Mouse (Mus musculus): Measurements from ENCODE around the gene Cd28. TPM values are rescaled to one million over a fixed set of nuclear protein-coding genes. Genes with fewer than 3 reads are reported as not detected.
"Not testable (repeated sequence)": the region's sequence is repeated elsewhere in the genome, so short reads cannot be mapped to it uniquely, and the experiment has no call there.

The Cd28 gene
- polyA plus RNA-seq, 1 experiment from 2014 or later, result 0.05 TPM

DNA sequence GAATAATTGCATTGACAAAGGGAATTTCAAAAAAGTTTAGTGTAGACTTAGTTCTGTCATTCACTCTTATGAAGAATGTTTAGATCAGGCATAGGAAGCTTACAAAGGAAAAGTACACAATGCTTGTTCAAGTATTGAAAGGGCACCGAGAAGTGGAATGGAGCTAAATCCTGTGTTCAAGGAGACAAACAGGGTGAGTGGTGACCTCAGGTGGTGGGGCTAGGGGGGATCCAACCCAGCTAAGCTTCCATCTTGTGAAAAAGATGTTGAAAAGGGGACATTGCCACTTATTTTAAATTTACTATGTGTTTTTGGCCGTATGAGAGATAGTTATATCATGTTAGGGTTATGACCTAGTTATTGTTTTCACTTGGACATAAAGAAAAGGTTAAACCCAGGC, 91.9 kb downstream of the Cd28 start:
- ATAC-seq, result no peak
- H3K36me3 ChIP-seq (replicated peaks; ENCODE audit: insufficient read depth, low read length), result no peaks in the 10 kb centered on the region
- 84% methylated on average over 2 of the region's 2 CpGs for WGBS (ENCODE audit: insufficient replicate concordance)
- H3K9me3 ChIP-seq (ENCODE audit: low read length), result no peaks in the 10 kb centered on the region
- H3K4me2 ChIP-seq (ENCODE audit: low read depth, low read length), result no peak overlapping the region
- no peaks in the 10 kb centered on the region for H3K27me3 ChIP-seq (ENCODE audit: insufficient read depth, low read length)
- no peak for DNase-seq
- TF ChIP-seq EP300 (IDR thresholded peaks at IDR 0.05; ENCODE audit: low read depth) (no peak), CTCF (IDR thresholded peaks at IDR 0.05; ENCODE audit: low read depth) (no peak)
- no peak overlapping the region for H3K27ac ChIP-seq (ENCODE audit: low read depth)
- no peaks in the 10 kb centered on the region for H3K4me1 ChIP-seq (ENCODE audit: insufficient read depth)
- no peak overlapping the region for H3K9ac ChIP-seq (replicated peaks)
- H3K4me3 ChIP-seq (ENCODE audit: low read depth, low read length), result no peak overlapping the region

DNA sequence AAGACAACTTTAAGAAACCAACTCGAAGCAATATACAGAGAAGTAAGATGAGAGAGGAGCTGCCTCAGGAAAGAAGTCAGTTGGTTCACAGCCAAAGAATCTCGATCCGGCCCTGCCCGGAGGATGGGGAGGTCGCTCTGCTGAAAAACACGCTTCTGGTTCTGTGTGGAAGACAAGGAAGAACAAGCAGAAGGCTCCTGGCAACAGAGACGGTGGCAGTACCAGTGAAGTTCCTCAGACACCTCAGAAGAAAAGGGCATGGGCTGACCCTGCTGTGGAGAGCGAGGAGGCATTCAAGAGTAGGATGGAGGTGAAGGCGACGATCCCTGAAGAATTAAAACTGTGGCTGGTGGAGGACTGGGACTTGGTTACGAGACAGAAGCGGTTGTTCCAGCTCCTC, 92.6 kb downstream of the Cd28 start:
- Histone ChIP-seq H3K4me1 (ENCODE audit: insufficient read depth) (no peaks in the 10 kb centered on the region), H3K4me2 (ENCODE audit: low read depth, low read length) (no peak overlapping the region), H3K27me3 (ENCODE audit: insufficient read depth, low read length) (no peaks in the 10 kb centered on the region), H3K27ac (ENCODE audit: low read depth) (no peak overlapping the region), H3K9me3 (ENCODE audit: low read length) (no peaks in the 10 kb centered on the region), H3K9ac (replicated peaks) (no peak overlapping the region), H3K36me3 (replicated peaks; ENCODE audit: insufficient read depth, low read length) (no peaks in the 10 kb centered on the region), H3K4me3 (ENCODE audit: low read depth, low read length) (no peak overlapping the region)
- 76% methylated on average over 12 of the region's 12 CpGs for WGBS (ENCODE audit: insufficient replicate concordance)
- no peak for ATAC-seq
- TF ChIP-seq CTCF (IDR thresholded peaks at IDR 0.05; ENCODE audit: low read depth), result no peak
- no peak for TF ChIP-seq EP300 (IDR thresholded peaks at IDR 0.05; ENCODE audit: low read depth)
- no peak for DNase-seq

DNA sequence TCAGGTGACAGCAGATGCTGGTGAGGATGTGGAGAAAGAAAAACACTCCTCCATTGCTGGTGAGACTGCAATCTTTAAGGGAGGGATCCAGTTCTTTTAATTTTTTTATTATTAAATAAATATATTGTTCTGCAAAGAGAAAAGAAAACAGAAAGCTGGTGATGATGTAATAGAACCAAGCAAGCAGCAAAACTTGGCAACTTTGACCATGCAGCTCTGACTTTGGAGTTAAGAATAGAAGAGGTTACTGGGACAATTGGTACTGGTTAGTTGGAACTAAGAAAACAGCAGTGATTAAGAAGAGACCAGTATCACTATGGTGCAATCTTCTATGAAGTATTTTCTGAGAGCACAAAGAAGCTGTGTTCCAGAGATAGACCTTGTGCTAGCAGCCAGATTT, 94.2 kb downstream of the Cd28 start:
- ATAC-seq (no peak), DNase-seq (no peak)
- no peaks in the 10 kb centered on the region for H3K9me3 ChIP-seq (ENCODE audit: low read length)
- H3K4me1 ChIP-seq (ENCODE audit: insufficient read depth), result no peaks in the 10 kb centered on the region
- H3K36me3 ChIP-seq (replicated peaks; ENCODE audit: insufficient read depth, low read length), result no peaks in the 10 kb centered on the region
- H3K27ac ChIP-seq (ENCODE audit: low read depth), result no peak overlapping the region
- H3K4me2 ChIP-seq (ENCODE audit: low read depth, low read length), result no peak overlapping the region
- H3K27me3 ChIP-seq (ENCODE audit: insufficient read depth, low read length), result no peaks in the 10 kb centered on the region
- H3K4me3 ChIP-seq (ENCODE audit: low read depth, low read length), result no peak overlapping the region
- no peak overlapping the region for H3K9ac ChIP-seq (replicated peaks)
- TF ChIP-seq CTCF (IDR thresholded peaks at IDR 0.05; ENCODE audit: low read depth), result no peak
- TF ChIP-seq EP300 (IDR thresholded peaks at IDR 0.05; ENCODE audit: low read depth), result no peak

DNA sequence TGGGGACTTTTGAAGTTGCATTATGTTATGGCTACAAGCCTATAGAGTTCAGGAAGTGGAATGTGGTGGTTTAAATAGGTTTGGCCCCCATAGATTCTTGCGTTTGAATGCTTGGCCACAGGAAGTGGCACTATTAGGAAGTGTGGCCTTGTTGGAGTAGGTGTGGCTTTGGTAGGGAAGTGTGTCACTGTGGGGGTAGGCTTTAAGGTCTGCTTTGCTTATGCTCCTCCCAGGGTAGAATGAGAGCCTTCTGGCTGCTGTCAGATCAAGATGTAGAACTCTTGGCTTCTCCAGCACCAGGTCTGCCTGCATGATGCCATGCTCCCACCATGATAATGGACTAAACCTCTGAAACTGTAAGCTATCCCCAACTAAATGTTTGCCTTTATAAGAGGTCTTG, 95.4 kb downstream of the Cd28 start:
- DNase-seq (no peak), ATAC-seq (no peak)
- Histone ChIP-seq H3K36me3 (replicated peaks; ENCODE audit: insufficient read depth, low read length) (no peaks in the 10 kb centered on the region), H3K9me3 (ENCODE audit: low read length) (no peaks in the 10 kb centered on the region), H3K27me3 (ENCODE audit: insufficient read depth, low read length) (no peaks in the 10 kb centered on the region), H3K27ac (ENCODE audit: low read depth) (no peak overlapping the region), H3K9ac (replicated peaks) (no peak overlapping the region), H3K4me3 (ENCODE audit: low read depth, low read length) (no peak overlapping the region), H3K4me1 (ENCODE audit: insufficient read depth) (no peaks in the 10 kb centered on the region), H3K4me2 (ENCODE audit: low read depth, low read length) (no peak overlapping the region)
- TF ChIP-seq CTCF (IDR thresholded peaks at IDR 0.05; ENCODE audit: low read depth) (no peak), EP300 (IDR thresholded peaks at IDR 0.05; ENCODE audit: low read depth) (no peak)
- 35% methylated on average over 1 of the region's 1 CpGs for WGBS (ENCODE audit: insufficient replicate concordance)

DNA sequence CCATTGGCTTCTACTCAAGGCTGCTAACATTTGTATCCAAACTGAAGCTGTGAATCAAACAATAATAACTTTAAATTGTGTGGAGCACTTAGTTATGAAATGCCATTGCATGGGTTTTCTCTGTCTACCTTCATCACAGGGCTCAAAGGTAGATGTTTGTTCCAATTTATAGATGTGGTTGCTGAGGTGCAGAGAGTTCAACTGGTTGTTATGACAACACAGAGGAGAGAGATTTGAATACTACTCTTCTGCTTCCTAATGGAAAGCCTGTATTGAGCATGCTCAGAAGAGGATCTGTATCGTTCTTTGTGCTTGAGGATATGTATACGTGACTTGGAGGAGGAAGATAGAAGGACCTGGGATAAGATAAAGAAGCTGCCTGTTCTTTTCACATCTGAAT, 96.8 kb downstream of the Cd28 start:
- TF ChIP-seq CTCF (IDR thresholded peaks at IDR 0.05; ENCODE audit: low read depth), result no peak
- TF ChIP-seq EP300 (IDR thresholded peaks at IDR 0.05; ENCODE audit: low read depth), result no peak
- ATAC-seq (no peak), DNase-seq (no peak)
- Histone ChIP-seq H3K4me3 (ENCODE audit: low read depth, low read length) (no peak overlapping the region), H3K9me3 (ENCODE audit: low read length) (no peaks in the 10 kb centered on the region), H3K9ac (replicated peaks) (no peak overlapping the region), H3K4me2 (ENCODE audit: low read depth, low read length) (no peak overlapping the region), H3K27ac (ENCODE audit: low read depth) (no peak overlapping the region), H3K36me3 (replicated peaks; ENCODE audit: insufficient read depth, low read length) (no peaks in the 10 kb centered on the region), H3K4me1 (ENCODE audit: insufficient read depth) (no peaks in the 10 kb centered on the region), H3K27me3 (ENCODE audit: insufficient read depth, low read length) (no peaks in the 10 kb centered on the region)
- WGBS (ENCODE audit: insufficient replicate concordance), result 74% methylated on average over 2 of the region's 2 CpGs

DNA sequence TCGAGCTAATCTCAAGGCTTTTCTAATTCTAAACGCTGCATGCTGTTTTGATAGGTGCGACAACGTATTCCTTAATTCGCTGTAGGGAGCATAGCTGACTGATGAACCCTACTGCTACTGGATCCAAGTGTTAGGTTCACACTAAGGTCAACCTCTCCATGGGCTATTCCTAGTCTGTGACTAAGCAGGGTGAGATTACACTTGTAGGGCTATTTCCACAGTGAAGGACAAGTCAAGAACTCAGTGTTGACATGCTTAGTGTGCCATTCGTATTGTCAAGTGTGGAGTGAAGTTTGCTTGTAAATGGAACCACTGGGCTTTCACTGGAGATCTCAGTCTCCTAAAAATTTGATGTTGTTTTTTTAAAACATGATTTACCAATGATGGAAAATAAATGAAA, 99.3 kb downstream of the Cd28 start:
- Histone ChIP-seq H3K9me3 (ENCODE audit: low read length) (no peaks in the 10 kb centered on the region), H3K4me1 (ENCODE audit: insufficient read depth) (no peaks in the 10 kb centered on the region), H3K4me3 (ENCODE audit: low read depth, low read length) (no peak overlapping the region), H3K27ac (ENCODE audit: low read depth) (no peak overlapping the region), H3K9ac (replicated peaks) (no peak overlapping the region), H3K36me3 (replicated peaks; ENCODE audit: insufficient read depth, low read length) (no peaks in the 10 kb centered on the region), H3K27me3 (ENCODE audit: insufficient read depth, low read length) (no peaks in the 10 kb centered on the region), H3K4me2 (ENCODE audit: low read depth, low read length) (no peak overlapping the region)
- ATAC-seq (no peak), DNase-seq (no peak)
- 83% methylated on average over 6 of the region's 6 CpGs for WGBS (ENCODE audit: insufficient replicate concordance)
- no peak for TF ChIP-seq CTCF (IDR thresholded peaks at IDR 0.05; ENCODE audit: low read depth)
- no peak for TF ChIP-seq EP300 (IDR thresholded peaks at IDR 0.05; ENCODE audit: low read depth)

DNA sequence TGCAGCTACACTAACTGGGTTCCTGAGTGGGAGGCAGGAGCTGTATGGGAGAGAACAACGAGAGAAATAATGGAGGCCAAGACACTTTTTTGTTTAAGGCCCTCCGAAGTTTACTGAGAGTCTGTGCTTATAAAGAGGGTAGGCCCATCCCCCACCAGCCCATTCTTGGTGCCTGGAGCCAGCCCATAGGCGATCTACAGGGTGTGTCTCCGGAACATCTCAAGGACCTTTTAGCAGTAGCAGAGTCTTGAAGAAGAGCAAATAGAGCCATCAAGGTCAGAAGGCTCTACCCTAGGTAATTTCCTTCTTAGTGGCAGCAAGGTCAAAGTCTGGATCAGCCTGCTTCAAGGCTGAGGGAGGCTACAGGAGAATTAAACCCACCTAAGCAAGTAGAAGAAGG, 101.9 kb downstream of the Cd28 start:
- not testable (repeated sequence) for H3K4me3 ChIP-seq (ENCODE audit: low read depth, low read length); H3K36me3 ChIP-seq (replicated peaks; ENCODE audit: insufficient read depth, low read length); ATAC-seq; H3K27me3 ChIP-seq (ENCODE audit: insufficient read depth, low read length); H3K9me3 ChIP-seq (ENCODE audit: low read length); H3K9ac ChIP-seq (replicated peaks); H3K27ac ChIP-seq (ENCODE audit: low read depth); H3K4me2 ChIP-seq (ENCODE audit: low read depth, low read length); DNase-seq
- peaks cover 14% of the 10 kb centered on the region for H3K4me1 ChIP-seq (ENCODE audit: insufficient read depth)
- WGBS (ENCODE audit: insufficient replicate concordance), result 87% methylated on average over 4 of the region's 4 CpGs

All from liver, postnatal 0 days (tissue).